Mouse (Mus musculus) testis, adult 2 months (tissue): Measurements from ENCODE around the gene Foxp1.

ENCODE experiments used
- CTCF ChIP-seq: fragments of 200-500 bp; IDR thresholded peaks from 2 replicates; pipeline ENCODE4 v1.5.1; 2012; ENCODE audit warnings: low read depth, mild to moderate bottlenecking, inconsistent platforms, low read length, moderate library complexity; ENCODE audit not compliant: control insufficient read depth, insufficient read depth, insufficient replicate concordance
- POLR2A ChIP-seq: fragments of 200-500 bp; IDR thresholded peaks from 2 replicates; pipeline ENCODE4 v1.6.1; 2012; ENCODE audit warnings: low read depth, mild to moderate bottlenecking, inconsistent platforms, low read length, moderate library complexity; ENCODE audit not compliant: control insufficient read depth

DNA sequence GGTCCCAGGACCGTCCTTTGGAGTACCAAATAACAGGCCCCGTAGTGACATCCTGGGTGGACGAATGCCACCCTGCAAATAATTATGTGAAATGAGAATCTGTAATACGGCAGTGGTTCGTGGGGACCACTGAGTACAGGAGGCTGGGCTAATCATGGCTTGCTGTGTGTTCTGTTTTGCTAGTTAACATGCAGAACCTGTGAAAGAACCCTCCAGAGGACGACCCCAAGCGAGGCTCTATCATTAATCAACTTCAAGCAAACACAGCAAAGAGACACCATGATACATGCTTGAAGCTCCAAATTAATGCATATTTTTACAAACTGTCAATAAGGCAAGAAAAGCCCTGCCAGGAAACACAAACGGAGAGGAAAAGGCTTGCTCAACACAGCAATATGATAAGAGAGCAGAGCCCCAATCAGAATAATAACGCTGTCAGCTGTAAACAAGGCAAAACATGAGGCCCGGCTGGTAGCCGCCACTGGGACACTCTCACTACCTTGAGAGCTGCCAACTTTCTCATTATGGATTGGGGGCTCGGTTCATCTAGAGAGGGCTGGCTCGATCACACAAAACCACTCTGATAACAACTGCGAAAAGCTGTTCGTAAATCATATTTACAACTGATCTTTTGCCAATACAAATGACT lies 591.7 kb downstream of the Foxp1 start:
- no peak for TF ChIP-seq CTCF
- TF ChIP-seq POLR2A, result no peak
